Mouse (Mus musculus) embryonic facial prominence, embryonic 15.5 days (tissue): ENCODE measurements at regions not wholly inside any gene's neighbourhood (a gene's known extent, or its start where the extent isn't known, plus 50 kb on each side); places are given as distances from the start of the nearest gene placed in this dataset.

Experiments used
- ATAC-seq: fragments of 200-750 bp; cut with Nextera tagmentation; 2 replicates; pipeline ENCODE4 v1.8.0; 2017; ENCODE audit warnings: low read depth, moderate TSS enrichment; ENCODE audit not compliant: insufficient number of reproducible peaks, low FRiP score, low TSS enrichment
- H3K27ac ChIP-seq: fragments of 300-500 bp; sonication (generic); replicated peaks from 2 replicates; pipeline ENCODE4 v1.5.1; 2015; ENCODE audit warnings: mild to moderate bottlenecking, inconsistent platforms
- H3K27me3 ChIP-seq: fragments of 300-500 bp; sonication (generic); 2 replicates; pipeline ENCODE4 v1.6.1; 2015; ENCODE audit warnings: inconsistent platforms
- H3K36me3 ChIP-seq: fragments of 300-500 bp; sonication (generic); 2 replicates; pipeline ENCODE4 v1.6.1; 2015; ENCODE audit warnings: mild to moderate bottlenecking, inconsistent platforms
- H3K4me1 ChIP-seq: fragments of 300-500 bp; sonication (generic); 2 replicates; pipeline ENCODE4 v1.6.1; 2015; ENCODE audit warnings: inconsistent platforms
- H3K4me2 ChIP-seq: fragments of 300-500 bp; sonication (generic); replicated peaks from 2 replicates; pipeline ENCODE4 v1.6.1; 2015; ENCODE audit warnings: mild to moderate bottlenecking, inconsistent platforms
- H3K4me3 ChIP-seq: fragments of 300-500 bp; sonication (generic); replicated peaks from 2 replicates; pipeline ENCODE4 v1.5.1; 2015; ENCODE audit warnings: mild to moderate bottlenecking, inconsistent platforms
- H3K9ac ChIP-seq: fragments of 300-500 bp; sonication (generic); 2 replicates; pipeline ENCODE4 v1.6.1; 2015; ENCODE audit warnings: inconsistent platforms
- H3K9me3 ChIP-seq: fragments of 300-500 bp; sonication (generic); replicated peaks from 2 replicates; pipeline ENCODE4 v1.6.1; 2016; ENCODE audit warnings: inconsistent platforms
- WGBS: fragments of 180-500 bp; shearing (Covaris S2); methylation state at CpG from one replicate; pipeline ENCODE4 v1.1.7; 2015; 5-methylcytosine and 5-hydroxymethylcytosine counted together

DNA sequence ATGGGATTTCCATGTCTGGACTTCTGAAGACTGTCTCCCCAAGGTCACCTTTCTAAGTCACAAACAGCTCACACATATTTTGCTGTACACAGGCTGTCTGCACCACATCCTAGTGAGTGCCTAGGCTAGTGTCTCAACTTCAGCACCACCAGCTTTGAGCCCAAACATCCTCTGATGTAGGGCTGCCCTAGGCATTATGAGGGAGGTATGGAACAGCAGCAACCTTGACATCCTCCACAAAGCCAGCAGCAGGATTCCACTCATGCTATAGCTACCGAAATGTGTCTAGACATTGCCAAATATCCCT lies 111.6 kb downstream of the Nufip1 start:
- no peak overlapping the region for H3K4me2 ChIP-seq
- no peak for ATAC-seq
- H3K4me3 ChIP-seq, result no peak overlapping the region
- WGBS, result 86% methylated on average over 1 of the region's 1 CpGs
- H3K9me3 ChIP-seq, result 0 out of 2 replicates have a peak, but pooled peaks cover 3% of the 10 kb centered on the region
- no peaks in the 10 kb centered on the region for H3K36me3 ChIP-seq
- no peak overlapping the region for H3K9ac ChIP-seq
- no peaks in the 10 kb centered on the region for H3K4me1 ChIP-seq
- no peak overlapping the region for H3K27ac ChIP-seq
- H3K27me3 ChIP-seq, result no peaks in the 10 kb centered on the region

GRCm38 (mm10) chr14:76223036-76223650 lies 112.5 kb downstream of the Nufip1 start:
- no peak for ATAC-seq
- H3K9ac ChIP-seq, result no peak overlapping the region
- H3K9me3 ChIP-seq, result 0 out of 2 replicates have a peak, but pooled peaks cover 3% of the 10 kb centered on the region
- no peak overlapping the region for H3K4me2 ChIP-seq
- H3K4me1 ChIP-seq, result no peaks in the 10 kb centered on the region
- H3K36me3 ChIP-seq, result no peaks in the 10 kb centered on the region
- 81% methylated on average over 8 of the region's 8 CpGs for WGBS
- no peaks in the 10 kb centered on the region for H3K27me3 ChIP-seq
- no peak overlapping the region for H3K4me3 ChIP-seq
- H3K27ac ChIP-seq, result no peak overlapping the region

DNA sequence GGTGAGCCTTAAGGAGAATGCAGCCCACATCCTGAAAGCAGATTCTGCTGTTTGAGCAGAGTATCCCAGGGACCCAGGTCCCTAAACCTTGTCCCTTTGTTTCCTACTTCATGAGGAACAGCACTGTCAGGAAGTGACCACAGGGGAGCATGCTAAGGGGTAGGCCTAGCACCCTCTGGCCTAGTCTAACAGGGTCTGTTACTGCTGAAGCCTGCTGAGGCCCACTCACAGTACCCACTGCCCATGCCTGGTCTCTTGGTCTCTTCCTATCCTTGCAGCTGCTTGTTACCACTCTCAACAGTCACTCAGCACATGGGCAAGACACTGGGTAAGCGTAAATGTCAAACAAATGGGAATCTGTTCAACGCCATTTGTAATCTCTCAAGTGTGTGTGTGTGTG lies 113.2 kb downstream of the Nufip1 start:
- no peak overlapping the region for H3K9ac ChIP-seq
- H3K27ac ChIP-seq, result no peak overlapping the region
- H3K9me3 ChIP-seq, result no peaks in the 10 kb centered on the region
- no peak overlapping the region for H3K4me3 ChIP-seq
- 88% methylated on average over 2 of the region's 2 CpGs for WGBS
- no peaks in the 10 kb centered on the region for H3K27me3 ChIP-seq
- H3K4me1 ChIP-seq, result no peaks in the 10 kb centered on the region
- H3K36me3 ChIP-seq, result no peaks in the 10 kb centered on the region
- ATAC-seq, result no peak
- H3K4me2 ChIP-seq, result no peak overlapping the region

GRCm38 (mm10) chr14:76225532-76225931 lies 114.8 kb downstream of the Nufip1 start:
- Histone ChIP-seq H3K4me2 (no peak overlapping the region), H3K27me3 (no peaks in the 10 kb centered on the region), H3K9me3 (no peaks in the 10 kb centered on the region), H3K4me3 (no peak overlapping the region), H3K36me3 (no peaks in the 10 kb centered on the region), H3K9ac (no peak overlapping the region), H3K4me1 (no peaks in the 10 kb centered on the region), H3K27ac (no peak overlapping the region)
- whole genome bisulfite sequencing, result 82% methylated on average over 12 of the region's 12 CpGs
- no peak for ATAC-seq

DNA sequence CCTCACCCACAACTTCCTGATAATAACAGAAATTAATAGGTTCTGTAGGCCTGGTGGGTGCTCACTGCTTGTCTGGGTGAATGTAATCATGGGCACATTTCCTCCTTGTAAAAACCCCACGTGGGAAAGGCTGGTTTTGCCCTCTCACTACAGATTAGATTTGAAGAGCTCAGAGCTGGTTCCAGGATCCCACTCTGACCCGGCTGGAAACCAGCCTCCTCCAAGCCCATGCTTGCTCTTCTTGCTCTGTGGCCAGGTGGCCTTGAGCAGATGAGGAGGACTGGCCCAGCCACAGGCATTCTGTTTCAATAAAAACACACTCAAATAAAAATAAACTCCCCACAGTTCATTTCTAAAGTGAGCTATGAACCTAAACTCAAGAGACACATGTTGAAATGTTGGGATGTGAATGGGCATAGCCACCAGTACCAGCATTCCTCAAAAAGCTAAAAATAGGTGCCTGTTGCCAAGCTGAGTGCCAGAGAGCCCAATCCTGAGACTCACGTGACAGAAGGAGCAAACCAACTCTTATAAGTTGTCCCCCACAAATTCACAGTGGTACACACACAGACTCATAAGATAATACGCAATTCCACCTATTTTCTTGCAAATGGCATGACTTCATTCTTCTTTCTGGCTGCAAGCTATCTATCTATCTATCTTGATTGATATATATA lies 116.1 kb downstream of the Nufip1 start:
- no peak overlapping the region for H3K4me3 ChIP-seq
- WGBS, result 66% methylated on average over 4 of the region's 4 CpGs
- no peak overlapping the region for H3K9ac ChIP-seq

GRCm38 (mm10) chr14:76228968-76229555 lies 118.4 kb downstream of the Nufip1 start:
- Histone ChIP-seq H3K27me3 (no peaks in the 10 kb centered on the region), H3K4me3 (no peak overlapping the region), H3K9me3 (no peaks in the 10 kb centered on the region), H3K36me3 (no peaks in the 10 kb centered on the region), H3K27ac (no peak overlapping the region), H3K4me2 (no peak overlapping the region), H3K9ac (no peak overlapping the region), H3K4me1 (no peaks in the 10 kb centered on the region)
- WGBS, result 44% methylated on average over 9 of the region's 9 CpGs
- no peak for ATAC-seq

More for the DNA sequence above, 116.1 kb downstream of the Nufip1 start:
- Histone ChIP-seq H3K27ac (no peak overlapping the region), H3K9me3 (no peaks in the 10 kb centered on the region), H3K4me1 (no peaks in the 10 kb centered on the region), H3K36me3 (no peaks in the 10 kb centered on the region), H3K4me2 (no peak overlapping the region), H3K27me3 (no peaks in the 10 kb centered on the region)
- no peak for ATAC-seq

- Histone ChIP-seq H3K4me2 (no peak overlapping the region), H3K36me3 (no peaks in the 10 kb centered on the region), H3K9ac (no peak overlapping the region), H3K27ac (no peak overlapping the region), H3K4me3 (no peak overlapping the region), H3K9me3 (no peaks in the 10 kb centered on the region), H3K4me1 (0 out of 2 replicates have a peak, but pooled peaks cover 7% of the 10 kb centered on the region), H3K27me3 (no peaks in the 10 kb centered on the region)
- ATAC-seq, result no peak
- WGBS, result 72% methylated on average over 14 of the region's 14 CpGs
These were observed 129.3 kb downstream of the Nufip1 start for GRCm38 (mm10) chr14:76239856-76240493.

DNA sequence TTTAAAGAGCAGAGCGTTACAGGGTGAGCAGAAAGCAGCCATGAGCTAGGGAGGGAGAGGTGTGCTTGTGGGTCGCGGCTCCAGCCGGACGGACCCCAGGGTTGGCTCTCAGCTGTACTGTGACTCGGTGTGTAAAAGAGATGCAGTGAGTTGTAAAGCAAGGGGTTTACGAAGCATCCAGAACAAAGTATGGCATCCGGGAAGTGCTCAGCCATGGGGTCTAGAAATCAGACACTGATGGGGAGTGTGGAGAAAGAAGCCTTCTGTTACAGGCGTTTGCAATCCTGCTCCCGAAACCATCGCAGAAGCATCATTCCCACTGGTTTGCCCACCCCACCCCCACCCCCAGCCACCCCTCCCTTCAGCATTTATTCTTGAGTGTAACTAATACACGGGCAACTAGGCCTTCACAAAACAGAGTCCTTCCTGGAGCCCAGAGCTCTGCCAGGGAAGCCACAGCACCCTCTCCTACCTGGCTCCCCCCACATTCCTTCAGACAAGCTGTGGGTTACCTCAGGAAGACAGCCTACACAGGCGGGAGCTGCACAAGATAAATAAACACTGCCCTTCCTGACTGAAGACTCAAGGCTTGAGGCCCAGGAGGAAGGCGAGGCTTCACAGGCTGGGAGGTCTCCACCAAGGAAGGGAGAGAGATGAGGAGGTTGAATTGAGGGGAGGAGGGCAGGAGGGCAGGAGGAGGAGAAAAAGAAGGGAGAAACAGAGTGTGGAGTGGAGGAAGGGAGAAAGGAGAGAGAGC lies 133.1 kb downstream of the Nufip1 start:
- Histone ChIP-seq H3K4me3 (no peak overlapping the region), H3K9me3 (no peaks in the 10 kb centered on the region), H3K36me3 (no peaks in the 10 kb centered on the region), H3K27me3 (no peaks in the 10 kb centered on the region), H3K4me1 (0 out of 2 replicates have a peak, but pooled peaks cover 8% of the 10 kb centered on the region), H3K9ac (no peak overlapping the region), H3K27ac (no peak overlapping the region), H3K4me2 (no peak overlapping the region)
- no peak for ATAC-seq
- 70% methylated on average over 14 of the region's 14 CpGs for WGBS

- no peak overlapping the region for H3K4me2 ChIP-seq
These were observed 133.8 kb downstream of the Nufip1 start for GRCm38 (mm10) chr14:76244338-76245062.

DNA sequence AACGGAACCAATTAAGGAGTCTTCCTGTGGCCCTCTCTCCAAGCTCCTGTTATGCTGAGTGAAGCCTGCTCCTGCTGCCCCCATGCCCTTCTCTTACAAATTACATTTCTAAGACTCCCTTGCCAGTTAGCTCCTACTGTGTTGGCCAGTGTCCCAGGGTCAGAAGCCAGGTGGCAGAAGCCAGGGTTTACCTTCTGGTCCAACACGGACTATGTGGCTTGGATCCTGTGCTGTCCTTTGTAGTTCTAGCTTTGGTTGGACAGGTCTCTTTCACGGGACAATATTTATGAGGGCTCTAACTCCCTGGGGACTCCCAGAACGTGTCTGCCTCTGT lies 134.3 kb downstream of the Nufip1 start:
- no peak overlapping the region for H3K9ac ChIP-seq
- H3K9me3 ChIP-seq, result no peaks in the 10 kb centered on the region
- WGBS, result 68% methylated on average over 4 of the region's 4 CpGs
- H3K27ac ChIP-seq, result no peak overlapping the region
- H3K4me2 ChIP-seq, result no peak overlapping the region
- no peak for ATAC-seq
- 0 out of 2 replicates have a peak, but pooled peaks cover 10% of the 10 kb centered on the region for H3K4me1 ChIP-seq
- no peaks in the 10 kb centered on the region for H3K27me3 ChIP-seq
- no peak overlapping the region for H3K4me3 ChIP-seq
- H3K36me3 ChIP-seq, result no peaks in the 10 kb centered on the region

More at GRCm38 (mm10) chr14:76244338-76245062, 133.8 kb downstream of the Nufip1 start:
- H3K4me3 ChIP-seq, result no peak overlapping the region
- no peaks in the 10 kb centered on the region for H3K9me3 ChIP-seq
- no peaks in the 10 kb centered on the region for H3K27me3 ChIP-seq
- no peak overlapping the region for H3K9ac ChIP-seq
- H3K4me1 ChIP-seq, result 0 out of 2 replicates have a peak, but pooled peaks cover 10% of the 10 kb centered on the region
- no peaks in the 10 kb centered on the region for H3K36me3 ChIP-seq
- ATAC-seq, result no peak; the same call in 1 of the 2 replicates
- no peak overlapping the region for H3K27ac ChIP-seq
- 41% methylated on average over 18 of the region's 18 CpGs for WGBS
